Mouse (Mus musculus) intestine, embryonic 14.5 days (tissue): ENCODE data around the gene Pinlyp. TPM values are rescaled to one million over a fixed set of nuclear protein-coding genes. Genes with fewer than 3 reads are reported as not detected.

Source experiments
- ATAC-seq: fragments of 200-750 bp; cut with Nextera tagmentation; replicated peaks from 2 replicates; pipeline ENCODE4 v1.8.0; 2017; ENCODE audit warnings: low read depth, moderate number of reproducible peaks, moderate TSS enrichment, moderate library complexity; ENCODE audit not compliant: low FRiP score, low TSS enrichment
- DNase-seq: peaks from one replicate; pipeline ENCODE4 v3.0.0-alpha.2; 2018; ENCODE audit warnings: low spot score
- H3K27ac ChIP-seq: fragments of 300-500 bp; sonication (generic); 2 replicates; pipeline ENCODE4 v1.5.1; 2014; ENCODE audit warnings: low read depth, mild to moderate bottlenecking, control low read depth
- H3K27me3 ChIP-seq: fragments of 300-500 bp; sonication (generic); replicated peaks from 2 replicates; pipeline ENCODE4 v1.6.1; 2014; ENCODE audit warnings: low read length, control low read depth; ENCODE audit not compliant: control insufficient read depth, insufficient read depth
- H3K36me3 ChIP-seq: fragments of 300-500 bp; sonication (generic); 2 replicates; pipeline ENCODE4 v1.6.1; 2014; ENCODE audit warnings: low read length, control low read depth; ENCODE audit not compliant: control insufficient read depth, insufficient read depth
- H3K4me1 ChIP-seq: fragments of 300-500 bp; sonication (generic); replicated peaks from 2 replicates; pipeline ENCODE4 v1.6.1; 2014; ENCODE audit warnings: low read length, control low read depth, mixed read lengths; ENCODE audit not compliant: control insufficient read depth, insufficient read depth
- H3K4me2 ChIP-seq: fragments of 300-500 bp; sonication (generic); 2 replicates; pipeline ENCODE4 v1.6.1; 2014; ENCODE audit warnings: low read length
- H3K4me3 ChIP-seq: fragments of 300-500 bp; sonication (generic); 2 replicates; pipeline ENCODE4 v1.5.1; 2014; ENCODE audit warnings: low read depth, low read length, control low read depth, mixed read lengths
- H3K9ac ChIP-seq: fragments of 300-500 bp; sonication (generic); 2 replicates; pipeline ENCODE4 v1.6.1; 2014; ENCODE audit warnings: mild to moderate bottlenecking, low read length
- H3K9me3 ChIP-seq: fragments of 300-500 bp; sonication (generic); 2 replicates; pipeline ENCODE4 v1.6.1; 2016; ENCODE audit warnings: low read length, control low read depth; ENCODE audit not compliant: control insufficient read depth
- WGBS: fragments of 180-500 bp; shearing (Covaris S2); extraction: QIAGEN DNeasy Blood & Tissue Kit; methylation state at CpG from one replicate; pipeline ENCODE4 v1.1.7; 2014; 5-methylcytosine and 5-hydroxymethylcytosine counted together
- polyA plus RNA-seq: library from polyadenylated mRNA; unstranded; fragments of >200 nt; fragmentation: Nextera tagmentation; extraction: Ambion mirVana; gene quantifications from 2 replicates; pipeline ENCODE4 v1.2.1, GENCODE M21; 2014

Gene Pinlyp
- polyA plus RNA-seq, 1 experiment from 2014 or later = not detected

GRCm38 (mm10) chr7:24568512-24568911 is 22.6 kb upstream of the Pinlyp start:
- ATAC-seq (no peak), DNase-seq (no peak)
- Histone ChIP-seq H3K27ac (no peak overlapping the region), H3K36me3 (peaks cover 82% of the 10 kb centered on the region), H3K4me2 (no peak overlapping the region), H3K4me1 (no peaks in the 10 kb centered on the region), H3K9ac (no peak overlapping the region), H3K4me3 (no peak overlapping the region), H3K9me3 (no peaks in the 10 kb centered on the region), H3K27me3 (no peaks in the 10 kb centered on the region)
- 90% methylated on average over 4 of the region's 4 CpGs for WGBS

GRCm38 (mm10) chr7:24566206-24566605 is 20.3 kb upstream of the Pinlyp start:
- Histone ChIP-seq H3K4me3 (no peak overlapping the region), H3K36me3 (peaks cover 81% of the 10 kb centered on the region), H3K27me3 (no peaks in the 10 kb centered on the region), H3K4me2 (no peak overlapping the region), H3K4me1 (no peaks in the 10 kb centered on the region), H3K9me3 (no peaks in the 10 kb centered on the region), H3K9ac (no peak overlapping the region), H3K27ac (no peak overlapping the region)
- WGBS = 94% methylated on average over 9 of the region's 9 CpGs
- DNase-seq (no peak), ATAC-seq (no peak)

- ATAC-seq (no peak), DNase-seq (no peak)
- H3K9me3 ChIP-seq = no peaks in the 10 kb centered on the region
- no peak overlapping the region for H3K4me2 ChIP-seq
- H3K4me3 ChIP-seq = no peak overlapping the region
- WGBS = 89% methylated on average over 11 of the region's 11 CpGs
- H3K27me3 ChIP-seq = no peaks in the 10 kb centered on the region
- H3K4me1 ChIP-seq = no peaks in the 10 kb centered on the region
- no peak overlapping the region for H3K27ac ChIP-seq
- H3K36me3 ChIP-seq = peaks cover 86% of the 10 kb centered on the region
- no peak overlapping the region for H3K9ac ChIP-seq
Observed at GRCm38 (mm10) chr7:24565627-24566026, 19.7 kb upstream of the Pinlyp start.

DNA sequence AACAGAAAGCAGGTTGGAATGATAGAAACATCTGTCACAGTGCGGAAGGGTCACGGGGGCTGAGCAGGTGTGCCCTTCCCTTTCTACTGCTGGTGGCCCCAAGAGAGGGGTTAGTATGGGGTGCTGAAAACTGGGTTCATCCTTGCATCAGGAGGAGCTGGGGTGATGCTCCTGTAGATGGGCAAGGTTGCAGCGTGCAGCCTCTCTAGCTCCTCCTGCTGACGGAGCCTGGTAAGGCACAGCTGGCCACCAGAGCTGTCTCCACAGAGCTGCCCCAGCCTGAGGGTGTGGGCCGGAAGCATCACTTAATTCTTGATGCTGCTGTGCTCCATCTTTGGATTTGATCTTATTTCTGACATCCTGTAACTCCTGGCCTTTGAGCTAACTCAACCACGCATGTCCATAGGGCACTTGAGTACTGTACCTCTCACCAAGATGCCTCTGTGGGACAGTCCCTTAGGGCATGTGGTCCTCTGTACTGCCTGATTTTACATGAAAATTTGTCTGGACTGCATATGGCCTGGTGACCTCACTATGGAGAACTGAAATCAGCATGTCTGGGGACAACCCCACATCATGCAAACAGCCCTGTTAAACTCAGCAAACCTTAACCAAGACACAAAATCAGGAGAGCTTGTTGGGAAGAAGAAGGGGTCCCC is 18.8 kb upstream of the Pinlyp start:
- Histone ChIP-seq H3K4me3 (no peak overlapping the region), H3K9me3 (no peaks in the 10 kb centered on the region), H3K27me3 (no peaks in the 10 kb centered on the region), H3K4me2 (no peak overlapping the region), H3K4me1 (no peaks in the 10 kb centered on the region), H3K9ac (no peak overlapping the region), H3K27ac (no peak overlapping the region), H3K36me3 (peaks cover 87% of the 10 kb centered on the region)
- DNase-seq = peak; percentile 89
- ATAC-seq = 0 out of 2 replicates have a peak, but pooled peaks have one; percentile 54
- 64% methylated on average over 6 of the region's 6 CpGs for WGBS

DNA sequence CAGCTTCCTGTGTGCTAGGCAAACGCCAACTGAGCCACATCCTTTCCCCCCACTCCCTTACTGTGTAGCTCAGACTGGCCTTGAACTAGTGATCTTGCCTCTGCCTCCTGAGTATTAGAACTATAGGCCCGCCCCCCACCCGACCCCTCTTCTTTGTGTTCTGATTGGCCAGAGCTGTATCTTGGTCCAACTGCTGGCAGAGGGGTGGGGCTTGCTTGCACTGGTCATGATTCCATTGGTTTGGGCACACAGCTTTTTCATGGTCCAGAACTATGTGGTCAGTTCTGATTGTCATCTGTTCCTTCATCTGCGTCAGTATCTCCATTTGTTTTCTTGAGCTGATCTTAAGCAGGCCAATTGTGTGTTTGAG is 17.9 kb upstream of the Pinlyp start:
- 89% methylated on average over 4 of the region's 4 CpGs for WGBS
- Histone ChIP-seq H3K4me3 (no peak overlapping the region), H3K36me3 (peaks cover 90% of the 10 kb centered on the region)

DNA sequence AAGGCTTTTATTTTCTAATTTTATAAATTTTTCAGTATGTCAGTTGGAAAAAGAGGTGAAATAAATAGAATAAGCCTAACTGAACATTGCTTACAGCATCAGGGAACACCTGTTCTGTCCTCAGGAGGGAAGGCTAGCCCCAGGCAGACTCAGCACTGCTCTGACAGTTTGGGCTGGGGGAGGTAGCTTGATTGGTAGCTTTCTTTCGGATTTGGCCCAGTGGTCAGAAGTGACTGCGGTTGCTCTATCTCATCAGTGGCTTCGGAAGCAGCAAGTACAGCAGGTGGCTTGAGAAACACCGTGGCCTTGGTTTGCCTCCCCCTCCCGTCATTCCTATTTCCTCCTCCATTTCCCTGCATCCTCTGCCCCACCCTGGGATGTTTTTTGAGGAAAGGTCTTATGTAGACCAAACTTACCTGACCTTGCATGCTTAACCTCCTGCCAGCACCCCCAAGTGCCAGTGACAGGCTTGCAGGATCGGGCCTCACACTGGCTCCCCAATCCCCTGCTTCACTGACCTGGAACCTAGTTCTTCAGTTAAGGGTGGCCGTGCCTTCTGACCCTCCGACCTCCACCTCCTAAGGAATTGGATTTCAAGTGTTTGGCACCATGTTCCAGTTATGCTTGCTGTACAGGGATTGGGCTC is 17.4 kb upstream of the Pinlyp start:
- no peak for DNase-seq
- H3K9me3 ChIP-seq = no peaks in the 10 kb centered on the region
- H3K27me3 ChIP-seq = no peaks in the 10 kb centered on the region
- no peak overlapping the region for H3K27ac ChIP-seq
- H3K4me1 ChIP-seq = no peaks in the 10 kb centered on the region
- no peak overlapping the region for H3K4me2 ChIP-seq
- H3K4me3 ChIP-seq = no peak overlapping the region
- peaks cover 89% of the 10 kb centered on the region for H3K36me3 ChIP-seq
- no peak overlapping the region for H3K9ac ChIP-seq
- no peak for ATAC-seq
- WGBS = 91% methylated on average over 8 of the region's 8 CpGs

More for the DNA sequence above, 17.9 kb upstream of the Pinlyp start:
- H3K27ac ChIP-seq = no peak overlapping the region
- no peaks in the 10 kb centered on the region for H3K27me3 ChIP-seq
- H3K9me3 ChIP-seq = no peaks in the 10 kb centered on the region
- no peak for DNase-seq
- no peak for ATAC-seq
- H3K4me2 ChIP-seq = no peak overlapping the region
- H3K9ac ChIP-seq = no peak overlapping the region
- no peaks in the 10 kb centered on the region for H3K4me1 ChIP-seq

- WGBS = 86% methylated on average over 4 of the region's 4 CpGs
- no peak for DNase-seq
- Histone ChIP-seq H3K4me2 (no peak overlapping the region), H3K27me3 (no peaks in the 10 kb centered on the region), H3K9me3 (no peaks in the 10 kb centered on the region), H3K36me3 (peaks cover 74% of the 10 kb centered on the region), H3K9ac (no peak overlapping the region), H3K4me3 (no peak overlapping the region), H3K27ac (no peak overlapping the region), H3K4me1 (no peaks in the 10 kb centered on the region)
- no peak for ATAC-seq
Observed at GRCm38 (mm10) chr7:24561450-24561849, 15.5 kb upstream of the Pinlyp start.

DNA sequence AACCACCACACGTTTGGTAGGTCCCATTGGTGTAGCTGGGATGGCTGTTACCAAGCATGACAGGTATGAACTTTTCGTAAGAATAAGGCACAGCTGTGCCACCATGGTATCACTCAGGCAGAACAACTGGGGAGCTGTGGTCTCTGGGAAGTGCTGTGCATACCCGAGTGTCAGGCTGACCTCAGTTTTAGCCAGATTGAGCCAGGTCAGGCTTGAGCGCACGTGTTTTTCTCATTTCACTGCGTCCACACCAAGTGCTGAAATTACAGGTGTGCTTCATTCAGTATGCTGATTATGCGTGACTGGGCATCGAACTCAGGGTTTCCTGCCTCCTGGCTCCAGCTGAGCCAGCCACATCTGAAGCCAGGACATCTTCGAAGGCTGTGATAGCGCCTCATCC is 9.9 kb upstream of the Pinlyp start:
- Histone ChIP-seq H3K4me2 (no peak overlapping the region), H3K36me3 (peaks cover 53% of the 10 kb centered on the region), H3K9ac (no peak overlapping the region), H3K9me3 (no peaks in the 10 kb centered on the region), H3K4me1 (no peaks in the 10 kb centered on the region), H3K27me3 (no peaks in the 10 kb centered on the region), H3K4me3 (no peak overlapping the region), H3K27ac (no peak overlapping the region)
- no peak for DNase-seq
- ATAC-seq = no peak
- WGBS = 91% methylated on average over 10 of the region's 10 CpGs
